Mouse (Mus musculus): Measurements from ENCODE around the gene Kank1. TPM values are rescaled to one million over a fixed set of nuclear protein-coding genes. Genes with fewer than 3 reads are reported as not detected.
"Not testable (repeated sequence)": the region's sequence is repeated elsewhere in the genome, so short reads cannot be mapped to it uniquely, and the experiment has no call there.

Gene Kank1
- total RNA-seq, 2 experiments from 2014 or later, result 11.2 to 17.6 TPM

DNA sequence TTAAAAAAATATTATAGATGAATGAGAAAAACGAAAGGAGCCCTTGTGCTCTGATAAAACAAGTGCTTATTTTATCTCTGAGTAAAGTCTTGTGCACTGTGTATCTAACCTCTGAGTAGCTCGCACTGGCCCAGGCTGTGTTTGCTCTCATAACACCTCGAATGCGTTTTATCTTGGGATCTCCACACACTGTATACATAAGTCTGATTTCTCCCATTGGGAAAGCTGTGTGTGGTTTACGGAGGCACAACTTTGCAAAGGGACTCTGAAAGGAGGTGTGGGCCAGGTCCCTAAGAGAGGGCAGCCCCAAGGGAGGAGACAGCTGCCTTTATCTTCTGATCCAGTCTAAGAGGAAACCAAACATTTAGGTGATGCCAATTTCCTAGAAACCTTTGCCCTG, 198.6 kb downstream of the Kank1 start:
- DNase-seq (ENCODE audit: low spot score in 2 of 2), result no peak

DNA sequence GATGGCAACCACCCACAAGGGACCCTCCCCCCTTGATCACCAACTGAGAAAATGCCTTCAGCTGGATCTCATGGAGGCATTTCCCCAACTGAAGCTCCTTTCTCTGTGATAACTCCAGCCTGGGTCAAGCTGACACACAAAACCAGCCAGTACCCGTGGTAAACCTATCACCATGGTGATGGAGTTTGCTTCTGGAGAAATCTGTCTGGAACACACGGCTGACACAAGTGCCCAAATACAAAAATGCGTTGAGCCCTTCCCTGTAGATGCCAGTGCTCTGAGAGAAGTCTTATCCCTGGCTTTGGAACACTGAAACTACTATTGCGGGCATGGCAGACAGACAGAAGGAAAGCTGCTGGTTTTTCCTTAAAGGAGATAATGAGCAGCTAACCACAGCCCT, 199.4 kb downstream of the Kank1 start:
- no peak for DNase-seq (ENCODE audit: low spot score in 2 of 2)

DNA sequence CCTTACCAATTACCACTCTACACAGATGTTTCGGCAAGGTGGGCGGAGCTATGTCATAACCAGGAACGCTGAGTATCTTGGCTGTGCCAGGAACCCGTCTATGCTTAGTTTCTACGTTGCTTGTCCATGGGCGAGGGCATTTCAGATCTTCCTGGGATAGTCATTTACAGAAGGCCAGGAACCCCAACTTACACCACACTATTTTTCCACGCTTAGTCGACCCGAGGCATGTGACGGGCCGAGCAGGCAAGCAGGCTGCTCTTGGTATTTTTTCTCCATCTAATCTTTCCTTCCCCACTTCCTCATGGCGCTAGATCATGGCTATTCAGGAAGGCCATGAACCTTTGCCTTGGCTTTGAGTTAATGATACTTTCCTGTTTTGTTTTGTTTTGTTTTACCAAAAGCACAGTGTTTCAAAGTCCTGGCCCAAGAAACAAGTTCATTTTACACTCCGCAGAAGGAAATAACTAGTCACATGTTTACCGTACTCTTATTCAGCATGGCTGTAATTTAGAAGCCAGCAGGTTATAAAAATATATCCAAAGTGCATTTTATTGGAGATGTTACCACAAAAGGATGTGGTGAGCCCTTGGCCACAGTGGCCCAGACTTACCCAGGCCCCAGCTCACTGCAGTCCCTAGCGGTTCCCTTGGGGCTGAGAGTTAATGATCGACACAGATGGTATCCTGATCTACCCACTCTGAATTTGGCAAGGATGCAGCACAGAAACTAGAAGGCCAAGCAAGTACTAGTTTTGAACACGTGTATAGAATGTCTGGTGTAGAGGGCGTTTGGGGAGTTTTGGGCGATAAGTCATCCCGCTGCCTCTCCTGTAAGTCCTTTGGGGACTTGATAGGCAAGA, 200.2 kb downstream of the Kank1 start:
- no peak for DNase-seq (ENCODE audit: low spot score in 2 of 2)

DNA sequence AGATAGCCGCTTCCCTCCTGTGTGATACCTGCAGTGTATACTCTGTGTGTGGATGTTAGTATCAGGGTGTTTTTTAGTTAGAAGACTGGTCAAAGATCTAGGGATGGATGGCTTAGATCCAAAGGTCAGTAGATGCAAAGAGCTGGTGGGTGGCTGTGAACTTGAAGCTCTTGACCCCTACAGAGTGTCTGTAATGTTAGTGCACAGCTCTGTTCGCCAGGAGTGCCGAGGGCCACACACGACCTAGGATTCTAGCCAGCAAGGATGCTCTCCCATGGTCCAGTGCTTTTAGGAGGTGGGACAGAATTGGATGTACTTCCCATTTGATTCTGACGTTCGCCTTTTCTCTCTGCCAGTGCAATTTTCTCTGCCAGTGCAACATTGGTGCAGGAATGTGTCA, 201.5 kb downstream of the Kank1 start:
- no peak for DNase-seq (ENCODE audit: low spot score in 2 of 2)

DNA sequence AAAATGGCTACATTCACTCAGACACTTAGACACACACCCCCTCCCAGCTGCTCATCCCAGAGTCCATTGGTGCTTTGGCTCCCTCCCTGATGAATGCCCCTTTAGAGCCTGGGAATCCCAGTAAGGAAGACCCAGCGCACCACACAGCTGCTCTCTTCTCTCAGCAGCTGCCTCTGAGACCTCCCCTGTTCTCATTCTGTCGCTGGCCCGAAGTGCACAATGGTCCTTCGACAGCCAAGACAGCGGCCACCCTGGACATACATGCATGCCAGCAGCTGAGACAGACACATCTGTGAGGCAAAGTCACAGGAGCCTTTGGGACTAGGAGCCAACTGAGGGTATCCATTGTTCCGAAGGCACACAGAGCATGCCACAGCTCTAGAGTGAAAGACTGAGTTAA, 203.0 kb downstream of the Kank1 start:
- DNase-seq (ENCODE audit: low spot score in 2 of 2), result no peak

DNA sequence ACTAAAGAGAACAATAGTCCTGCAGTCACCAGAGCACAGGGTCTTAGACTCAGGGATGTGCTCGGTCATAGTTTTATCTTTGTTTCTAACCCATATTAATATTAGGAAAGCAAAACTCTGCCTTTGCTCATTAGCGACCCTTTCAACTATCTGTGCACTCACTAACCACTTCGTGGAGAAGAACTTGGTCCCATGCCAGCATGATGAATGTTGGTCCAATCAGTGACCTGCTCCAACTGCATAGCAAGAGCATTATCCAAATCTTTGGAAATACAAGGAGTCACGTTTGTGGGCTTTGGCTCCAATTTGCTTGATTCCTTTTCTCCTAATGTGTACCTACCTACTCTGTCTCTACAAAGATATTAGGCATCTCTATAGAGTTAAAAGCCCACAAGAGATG, 204.0 kb downstream of the Kank1 start:
- no peak for DNase-seq (ENCODE audit: low spot score in 2 of 2)

DNA sequence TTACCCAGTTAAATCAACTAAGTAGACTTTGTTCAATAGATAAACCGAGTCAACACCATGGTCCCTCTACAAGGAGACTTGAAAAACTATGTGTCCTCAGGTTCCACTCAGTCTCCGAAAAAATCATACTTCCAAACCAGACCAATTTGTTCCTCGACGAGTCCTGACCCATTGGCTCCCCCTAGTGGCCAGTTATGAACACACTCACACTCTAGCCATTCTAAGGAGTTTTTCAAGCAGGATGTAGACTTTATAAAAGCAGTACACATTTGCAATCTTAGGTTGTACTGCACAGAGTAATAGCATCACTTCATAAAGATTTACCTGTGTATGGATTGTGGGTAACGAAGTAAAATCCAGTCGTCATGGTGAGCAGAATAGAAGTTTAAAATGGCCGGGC, 208.3 kb downstream of the Kank1 start:
- peak; percentile 55 to 68 for DNase-seq (ENCODE audit: low spot score in 2 of 2)

DNA sequence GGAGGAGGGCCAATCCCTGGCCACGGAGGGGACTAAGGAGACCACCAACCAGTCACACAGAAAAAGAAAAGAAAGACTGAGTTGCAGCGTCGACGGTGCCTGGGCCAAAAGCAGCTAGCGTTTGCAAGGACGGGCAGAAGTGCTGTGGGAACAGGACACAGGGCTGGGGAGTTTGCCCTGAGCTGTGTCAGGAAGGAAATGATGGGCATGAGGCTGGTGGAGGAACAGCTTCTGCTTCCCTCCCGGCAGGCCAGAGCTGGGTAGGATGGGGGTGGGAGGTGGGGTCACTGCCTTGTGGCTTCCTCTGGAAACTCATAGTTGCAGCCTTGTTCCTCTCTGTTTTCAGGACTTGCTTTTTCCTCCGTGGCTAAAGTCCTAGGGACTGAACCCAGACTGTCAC, 209.1 kb downstream of the Kank1 start:
- no peak for DNase-seq (ENCODE audit: low spot score in 2 of 2)

DNA sequence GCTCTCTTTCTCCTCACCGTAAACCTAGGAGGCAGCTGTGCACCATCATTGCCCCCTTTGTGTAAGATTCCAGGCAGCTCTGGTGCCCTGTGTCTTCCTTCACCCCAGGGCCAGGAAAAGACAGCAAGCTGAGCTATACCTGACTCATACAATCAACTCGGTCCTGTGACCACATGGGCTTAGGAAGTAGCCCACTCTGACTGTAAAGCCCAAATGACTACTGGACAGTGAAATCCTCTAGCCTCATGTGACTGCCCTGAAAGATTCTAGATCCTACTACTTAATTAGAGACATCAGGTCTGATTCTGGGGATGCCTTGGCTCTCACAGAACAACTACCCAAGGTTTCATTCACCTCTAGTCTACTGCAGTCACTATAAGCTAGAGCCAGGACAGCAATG, 209.9 kb downstream of the Kank1 start:
- DNase-seq (ENCODE audit: low spot score in 2 of 2), result no peak

DNA sequence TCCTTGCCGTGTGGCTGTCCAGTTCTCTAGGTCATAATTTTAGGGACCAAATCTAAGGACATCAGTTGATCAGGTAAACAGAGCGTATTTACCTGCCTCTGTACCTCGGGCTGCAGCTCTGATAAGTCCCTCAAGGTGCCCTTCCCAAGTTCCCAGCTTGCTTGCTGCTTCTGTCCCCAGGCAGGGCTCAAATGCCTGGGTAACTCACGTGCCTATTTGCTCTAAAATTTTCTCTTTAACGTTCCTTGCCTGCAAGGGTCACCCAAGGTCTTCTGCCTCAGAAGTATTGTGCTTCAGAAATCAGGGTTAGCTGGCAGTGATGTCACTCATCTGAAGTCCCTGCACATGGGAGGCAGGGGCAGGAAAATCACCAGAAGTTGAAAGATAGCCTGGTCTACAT, 210.6 kb downstream of the Kank1 start:
- DNase-seq (ENCODE audit: low spot score in 2 of 2), result no peak

DNA sequence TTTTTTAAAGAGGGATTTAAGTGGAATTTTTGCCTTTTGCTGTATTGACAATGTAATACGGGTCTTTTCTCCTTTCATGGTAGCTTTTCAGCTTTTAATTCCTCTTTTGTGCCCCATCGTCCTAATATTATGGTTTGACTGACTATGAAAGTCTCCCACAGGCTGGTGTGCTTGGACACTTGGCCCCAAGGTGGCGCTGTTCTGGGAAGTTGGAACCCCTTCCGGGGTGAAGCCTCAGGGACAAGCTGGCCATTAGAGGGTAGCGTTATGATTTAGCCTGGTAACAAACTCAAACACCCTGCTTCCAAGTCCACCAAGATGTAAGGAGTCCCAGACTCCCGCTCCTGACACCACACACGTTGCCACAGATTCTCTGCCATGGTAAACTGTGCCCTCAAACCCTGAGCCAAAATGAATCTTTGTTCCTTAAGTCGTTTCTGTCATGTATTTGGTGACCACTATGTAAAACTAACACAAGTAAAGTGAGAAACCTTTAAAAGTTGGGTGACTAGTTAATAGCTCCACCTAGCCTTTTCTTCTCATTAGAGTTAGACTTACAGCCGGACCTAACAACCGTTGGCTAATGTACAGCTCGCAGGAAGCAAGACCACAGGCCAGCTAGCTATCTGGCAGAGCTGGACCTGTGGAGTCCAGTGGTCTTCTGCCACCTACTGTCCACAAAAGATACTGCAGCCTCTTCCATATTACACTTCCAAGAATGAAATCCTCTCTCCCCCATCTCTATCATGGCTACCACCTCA, 214.3 kb downstream of the Kank1 start:
- DNase-seq (ENCODE audit: low spot score in 2 of 2), result peak; percentile 28 to 45

DNA sequence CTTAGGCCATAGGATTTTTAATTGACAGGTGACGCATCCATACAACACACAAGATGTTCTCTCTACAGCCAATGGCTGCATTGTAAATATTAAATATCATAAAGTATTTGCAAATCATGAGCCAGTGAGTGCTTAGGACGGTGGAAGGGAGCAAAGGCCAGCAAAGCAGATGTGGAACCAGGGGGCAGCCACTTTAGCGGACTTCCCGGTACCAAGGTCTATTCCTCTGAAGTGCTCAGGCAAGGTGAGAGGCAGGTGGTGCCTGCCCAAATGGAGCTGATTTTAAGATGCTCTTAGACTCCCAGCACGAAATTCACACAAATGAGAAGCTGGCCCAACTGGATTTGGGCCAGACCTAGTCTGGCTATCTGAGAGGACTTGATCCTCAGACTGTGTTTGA, 216.4 kb downstream of the Kank1 start:
- DNase-seq (ENCODE audit: low spot score in 2 of 2), result no peak

DNA sequence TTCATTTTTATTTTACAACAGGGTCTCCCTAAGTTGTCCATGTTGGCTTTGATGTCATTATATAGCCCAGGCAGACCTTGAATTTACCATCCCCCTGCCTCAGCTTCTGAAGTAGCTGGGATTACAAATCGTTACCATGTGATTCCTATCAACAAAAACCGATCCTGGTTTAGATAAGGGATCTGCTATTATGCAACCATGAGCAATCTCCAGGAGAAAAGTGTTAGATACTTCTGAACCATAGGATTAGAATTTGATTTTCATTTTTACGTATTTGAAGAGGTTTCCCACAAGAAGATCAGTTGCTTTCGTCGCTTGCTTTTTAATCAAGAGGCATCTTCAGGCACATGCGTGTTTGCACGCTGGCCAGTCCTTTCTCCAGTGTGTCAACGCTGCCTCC, 224.0 kb downstream of the Kank1 start:
- no peak for DNase-seq (ENCODE audit: low spot score in 2 of 2)

DNA sequence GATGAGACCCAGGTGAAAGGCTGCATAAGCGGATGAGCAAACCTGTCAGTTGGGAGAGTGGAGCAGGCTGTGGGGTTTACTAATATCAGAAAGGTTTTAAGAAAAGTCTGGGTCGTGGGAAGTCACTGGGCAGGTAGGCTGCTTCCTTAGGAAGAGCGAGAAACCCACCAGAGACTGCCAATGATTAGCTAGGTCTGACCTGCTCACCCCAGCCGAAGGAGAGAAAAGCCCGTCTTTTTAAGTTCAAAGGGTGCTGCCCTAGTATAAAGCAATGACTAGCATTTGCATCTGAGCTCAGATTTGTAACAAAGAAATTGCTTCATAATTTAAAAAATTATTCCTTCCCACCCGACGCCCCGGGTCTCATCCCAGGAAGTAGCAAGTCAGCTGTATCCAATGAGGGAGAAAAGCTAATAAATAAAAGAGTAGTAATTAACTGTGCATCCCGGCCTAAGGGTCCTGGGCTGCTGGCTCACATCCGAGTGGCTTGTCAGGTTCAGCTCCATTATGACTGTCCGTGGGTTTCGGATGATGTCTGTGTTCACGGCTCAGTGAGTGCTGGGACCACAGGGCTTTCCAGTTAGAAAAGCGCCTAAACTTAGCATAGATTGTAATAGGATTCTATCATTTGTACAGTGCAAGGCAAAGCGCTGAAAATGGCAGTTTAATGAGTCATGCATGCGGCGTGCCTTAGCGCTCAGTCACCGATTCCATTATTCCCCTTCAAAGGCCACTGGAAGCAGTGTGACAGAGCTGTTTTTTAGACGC, 225.0 kb downstream of the Kank1 start:
- no peak for DNase-seq (ENCODE audit: low spot score in 2 of 2)

DNA sequence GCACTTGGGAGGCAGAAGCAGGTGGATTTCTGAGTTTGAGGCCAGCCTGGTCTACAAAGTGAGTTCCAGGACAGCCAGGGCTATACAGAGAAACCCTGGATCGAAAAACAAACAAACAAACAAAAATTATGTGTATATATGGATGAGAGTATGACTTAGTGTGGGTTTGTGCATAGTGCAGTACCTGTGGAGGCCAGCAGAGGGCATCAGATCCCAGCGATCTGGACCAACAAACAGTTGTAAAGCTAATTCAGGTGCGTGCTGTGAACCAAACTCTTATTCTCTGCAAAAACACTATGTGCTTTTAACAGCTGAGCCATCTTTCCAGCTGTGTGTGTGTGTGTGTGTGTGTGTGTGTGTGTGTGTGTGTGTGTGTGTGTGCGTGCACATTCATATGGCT, 239.0 kb downstream of the Kank1 start:
- not testable (repeated sequence) for DNase-seq (ENCODE audit: low spot score in 2 of 2)

DNA sequence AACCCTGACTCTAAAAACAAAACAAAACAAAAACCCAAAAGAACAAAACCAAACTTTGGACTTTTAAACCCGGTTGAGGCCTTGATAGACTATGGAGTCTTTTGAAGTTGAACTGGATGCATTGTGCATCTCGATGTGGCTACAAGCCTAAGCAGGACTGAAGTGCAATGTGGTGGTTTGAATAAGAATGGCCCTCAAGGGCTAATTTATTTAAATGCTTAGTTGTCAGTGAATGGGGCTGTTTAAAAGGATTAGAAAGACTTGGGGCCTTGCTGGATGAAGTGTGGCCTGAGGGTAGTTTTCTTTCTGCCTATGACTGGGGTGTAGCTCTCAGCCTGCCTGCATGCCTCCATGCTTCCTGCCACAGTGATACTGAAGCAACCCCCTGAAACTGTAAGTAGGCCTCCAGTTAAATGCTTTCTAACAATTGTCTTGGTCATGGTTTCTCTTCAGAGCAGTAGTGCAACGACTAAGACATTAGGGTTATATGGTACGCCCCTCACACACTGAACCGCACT, 242.4 kb downstream of the Kank1 start:
- no peak for DNase-seq (ENCODE audit: low spot score in 2 of 2)

DNA sequence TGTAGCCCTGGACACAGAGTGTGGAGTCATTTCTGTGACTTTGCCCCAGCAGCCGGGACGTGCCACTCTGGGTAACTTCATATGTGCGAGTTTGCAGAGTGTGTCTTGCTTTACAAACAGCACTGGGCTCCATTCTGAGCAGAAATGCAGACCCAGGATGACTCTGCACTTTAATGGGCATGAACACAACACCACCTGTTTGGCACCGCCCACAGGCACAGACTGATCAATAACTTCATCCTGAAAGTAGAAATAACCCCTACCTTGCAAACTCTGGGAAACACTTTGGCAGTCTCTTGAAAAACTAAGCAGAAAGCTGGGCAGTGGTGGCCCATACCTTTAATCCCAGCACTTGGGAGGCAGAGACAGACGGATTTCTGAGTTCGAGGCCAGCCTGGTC, 244.0 kb downstream of the Kank1 start:
- DNase-seq (ENCODE audit: low spot score in 2 of 2), result no peak

All from adrenal gland, adult 18-20 months (tissue).